Mouse (Mus musculus) small intestine, adult 2 months (tissue): Measurements from ENCODE around the gene Zfp982. TPM values are rescaled to one million over a fixed set of nuclear protein-coding genes. Genes with fewer than 3 reads are reported as not detected.
"Not testable (repeated sequence)": the region's sequence is repeated elsewhere in the genome, so short reads cannot be mapped to it uniquely, and the experiment has no call there.

Source experiments
- H3K27ac ChIP-seq: fragments of 200-500 bp; 2 replicates; pipeline ENCODE4 v1.5.1; 2012; ENCODE audit warnings: low read depth, low read length, control low read depth, inconsistent platforms; ENCODE audit not compliant: insufficient read depth
- H3K27me3 ChIP-seq: fragments of 200-500 bp; 2 replicates; pipeline ENCODE4 v1.6.1; 2012; ENCODE audit warnings: mild to moderate bottlenecking, moderate library complexity, low read length, inconsistent platforms; ENCODE audit not compliant: control insufficient read depth, insufficient read depth
- H3K36me3 ChIP-seq: fragments of 200-500 bp; 2 replicates; pipeline ENCODE4 v1.6.1; 2012; ENCODE audit warnings: mild to moderate bottlenecking, low read length, control low read depth, inconsistent platforms; ENCODE audit not compliant: control insufficient read depth, insufficient read depth
- H3K4me1 ChIP-seq: fragments of 200-500 bp; 2 replicates; pipeline ENCODE4 v1.6.1; 2012; ENCODE audit warnings: low read length, inconsistent platforms, mixed read lengths; ENCODE audit not compliant: control insufficient read depth, insufficient read depth, insufficient read length
- H3K4me3 ChIP-seq: fragments of 200-500 bp; 2 replicates; pipeline ENCODE4 v1.5.1; 2012; ENCODE audit warnings: low read depth, mild to moderate bottlenecking, control low read depth, inconsistent platforms, low read length, moderate library complexity
- CTCF ChIP-seq: fragments of 200-500 bp; IDR thresholded peaks from 2 replicates; pipeline ENCODE4 v1.5.1; 2012; ENCODE audit warnings: low read depth, mild to moderate bottlenecking, control low read depth, inconsistent platforms, low read length, moderate library complexity, mixed read lengths; ENCODE audit not compliant: insufficient replicate concordance, insufficient read length; ENCODE audit errors: extremely low read depth
- POLR2A ChIP-seq: fragments of 200-500 bp; IDR thresholded peaks from 2 replicates; pipeline ENCODE4 v1.6.1; 2012; ENCODE audit warnings: low read depth, mild to moderate bottlenecking, control low read depth, inconsistent platforms, low read length, moderate library complexity
- WGBS: fragments of 180-500 bp; shearing (Covaris S2); methylation state at CpG from one replicate; pipeline ENCODE4 v1.1.7; 2018; 5-methylcytosine and 5-hydroxymethylcytosine counted together
- polyA plus RNA-seq: library from polyadenylated mRNA; depleted of rRNA; stranded (reverse); fragments of >200 nt; gene quantifications from 2 replicates; pipeline ENCODE4 v1.2.3, GENCODE M21; 2012; rRNA removed

Gene Zfp982
- polyA plus RNA-seq, 1 experiment = not detected

DNA sequence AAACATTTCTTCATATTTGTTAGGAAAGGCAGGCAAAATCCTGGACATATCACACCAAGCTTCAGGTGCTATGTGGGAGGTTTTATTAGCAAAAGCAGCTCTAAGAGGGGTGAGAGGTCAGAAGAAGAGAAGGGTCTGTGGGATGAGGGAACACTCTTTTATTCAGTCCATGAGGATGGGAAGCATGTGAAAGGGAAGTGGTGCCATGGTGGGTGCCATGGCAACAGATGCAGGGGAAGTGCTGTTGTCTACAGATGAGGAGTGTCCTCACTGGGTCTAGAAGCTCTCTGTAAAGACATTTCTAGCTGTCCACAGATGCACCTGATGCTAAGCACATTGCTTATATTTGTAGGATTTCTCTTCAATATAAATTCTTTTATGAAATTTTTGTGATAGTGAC, 48.9 kb downstream of the Zfp982 start:
- Histone ChIP-seq H3K4me1 (no peaks in the 10 kb centered on the region), H3K27me3 (no peaks in the 10 kb centered on the region), H3K36me3 (no peaks in the 10 kb centered on the region), H3K4me3 (no peak overlapping the region), H3K27ac (no peak overlapping the region)
- TF ChIP-seq POLR2A (no peak), CTCF (no peak)

DNA sequence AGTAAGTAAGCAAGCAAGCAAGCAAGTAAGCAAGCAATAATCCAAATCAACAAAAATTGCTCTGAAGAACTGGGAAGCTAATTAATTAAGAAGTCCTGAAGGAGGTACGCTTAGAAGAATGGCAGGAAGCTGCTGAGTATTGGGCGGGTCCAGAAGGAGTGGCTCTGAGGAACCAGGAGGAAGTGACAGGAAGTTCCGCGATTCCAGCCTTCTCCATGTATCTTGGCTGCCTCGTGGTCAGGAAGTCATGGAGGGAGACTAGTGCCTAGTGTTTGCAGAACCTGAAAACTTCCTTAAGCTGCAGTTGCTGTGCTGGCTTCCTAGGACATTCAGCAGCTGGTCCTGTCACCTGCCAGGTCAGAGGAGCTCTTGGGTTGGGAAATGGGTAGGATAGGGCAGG, 60.9 kb downstream of the Zfp982 start, which contains the start of gene Zfp985:
Gene Zfp985, plus strand, starts transcription at position 207 of the 400 bp plus-strand sequence.
- H3K27ac ChIP-seq, H3K4me3 ChIP-seq, H3K36me3 ChIP-seq, H3K27me3 ChIP-seq, H3K4me1 ChIP-seq: not testable (repeated sequence)
- WGBS = 74% methylated on average over 5 of the region's 5 CpGs

DNA sequence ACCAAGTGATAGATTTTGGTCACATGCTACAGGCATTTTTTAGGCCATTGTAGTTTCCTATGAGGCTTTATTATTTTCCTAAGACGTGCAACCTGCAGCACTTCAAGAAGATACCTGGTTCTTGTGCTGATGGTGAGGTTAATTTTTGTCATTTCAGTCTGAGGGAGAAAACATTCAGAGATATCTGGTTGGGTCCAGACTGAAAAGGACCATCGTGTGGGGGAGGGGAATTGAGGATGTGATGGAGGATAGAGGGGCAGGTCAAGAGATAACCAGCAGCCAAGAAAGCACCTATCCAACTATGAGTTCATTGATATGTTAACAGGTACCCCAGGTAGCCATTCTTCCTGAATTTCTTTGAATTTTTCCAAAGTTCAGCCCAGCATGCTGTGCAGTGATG, 62.1 kb downstream of the Zfp982 start:
- not testable (repeated sequence) for H3K27me3 ChIP-seq, H3K4me1 ChIP-seq, H3K4me3 ChIP-seq, H3K27ac ChIP-seq, H3K36me3 ChIP-seq
- 55% methylated on average over 2 of the region's 2 CpGs for WGBS

DNA sequence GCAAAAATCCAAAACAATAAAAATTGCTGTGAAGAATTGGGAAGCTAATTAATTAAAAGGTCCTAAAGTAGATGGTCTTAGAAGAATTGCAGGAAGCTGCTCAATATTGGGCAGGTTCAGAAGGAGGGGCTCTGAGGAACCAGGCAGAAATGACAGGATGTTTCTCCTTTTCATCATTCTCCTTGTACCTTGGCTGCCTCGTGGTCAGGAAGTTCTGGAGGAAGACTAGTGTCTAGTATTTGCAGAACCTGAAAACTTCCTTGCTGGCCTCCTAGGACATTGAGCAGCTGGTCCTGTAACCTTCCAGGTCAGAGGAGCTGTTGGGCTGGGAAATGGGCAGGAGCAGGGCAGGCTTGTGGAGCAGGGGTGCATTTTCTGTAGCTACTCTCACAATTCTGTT, 64.7 kb downstream of the Zfp982 start:
- not testable (repeated sequence) for H3K4me1 ChIP-seq, H3K36me3 ChIP-seq, H3K4me3 ChIP-seq, H3K27ac ChIP-seq, H3K27me3 ChIP-seq
- WGBS = 26% methylated on average over 1 of the region's 1 CpGs

DNA sequence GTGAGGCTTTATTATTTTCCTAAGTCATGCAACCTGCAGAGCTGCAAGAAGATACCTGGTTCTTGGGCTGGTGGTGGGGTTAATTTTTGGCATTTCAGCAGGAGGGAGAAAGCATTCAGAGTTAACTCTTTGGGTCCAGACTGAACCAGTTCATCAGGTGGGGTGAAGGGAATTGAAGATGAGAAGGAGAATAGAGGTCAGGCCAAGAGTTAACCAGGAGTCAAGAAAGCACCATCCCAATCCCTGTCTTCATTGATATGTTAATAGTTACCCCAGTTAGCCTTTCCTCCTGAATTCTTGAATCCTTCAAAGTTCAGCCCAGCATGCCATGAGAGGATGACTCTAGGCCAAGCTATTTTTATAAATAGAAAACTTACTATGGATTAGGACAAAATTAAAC, 65.8 kb downstream of the Zfp982 start:
- not testable (repeated sequence) for H3K4me1 ChIP-seq, H3K36me3 ChIP-seq, H3K27me3 ChIP-seq, H3K27ac ChIP-seq, H3K4me3 ChIP-seq

DNA sequence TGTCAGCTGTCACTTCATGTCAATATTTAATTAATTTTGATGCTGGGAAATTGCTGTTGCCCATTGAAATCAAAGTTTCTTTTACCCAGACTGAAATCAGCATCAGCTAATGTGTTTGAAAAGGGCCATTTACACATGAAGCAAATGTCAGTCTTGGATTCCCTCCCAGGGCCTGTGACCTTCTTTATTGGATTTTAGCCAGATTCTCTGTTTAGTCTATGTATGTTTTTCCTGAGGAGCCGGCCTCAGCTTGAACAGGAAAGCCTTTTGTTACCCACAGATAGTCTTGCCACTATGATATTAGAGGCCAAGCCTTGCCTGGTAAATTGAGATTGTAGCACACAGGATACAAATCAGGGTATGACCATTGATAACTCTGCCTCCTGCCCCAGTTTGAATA, 66.9 kb downstream of the Zfp982 start:
- not testable (repeated sequence) for H3K4me1 ChIP-seq, H3K36me3 ChIP-seq, H3K27ac ChIP-seq, H3K4me3 ChIP-seq, H3K27me3 ChIP-seq
- 43% methylated on average over 1 of the region's 1 CpGs for WGBS

Other genes starting within 250 kb of the Zfp982 start
- not detected in 2 replicates for gene Zfp988, start 186.7 kb upstream of the Zfp982 start, polyA plus RNA-seq
- gene Zfp978, start 131.1 kb upstream of the Zfp982 start, polyA plus RNA-seq = not detected in 2 replicates
- gene Gm16503, start 47.8 kb downstream of the Zfp982 start, polyA plus RNA-seq = not detected in 2 replicates
- gene Zfp985, start 60.9 kb downstream of the Zfp982 start, polyA plus RNA-seq = not detected in 2 replicates
- not detected in 2 replicates for gene Zfp979, start 150.1 kb downstream of the Zfp982 start, polyA plus RNA-seq
- not detected in 2 replicates for gene Zfp534, start 210.1 kb downstream of the Zfp982 start, polyA plus RNA-seq